Mouse (Mus musculus): ENCODE data around the gene Dap.

Dap gene

GRCm38 (mm10) chr15:31224135-31224761, at the start of gene Dap:
TSS of gene Dap (plus strand) at chr15:31224314.
- peak; percentile 98 for DNase-seq

- no peak for DNase-seq
Observed at GRCm38 (mm10) chr15:31176566-31176965, 47.5 kb upstream of the Dap start.

- DNase-seq: no peak
Observed at GRCm38 (mm10) chr15:31184651-31185443, 39.3 kb upstream of the Dap start.

GRCm38 (mm10) chr15:31185506-31185905, 38.6 kb upstream of the Dap start:
- no peak for DNase-seq

- DNase-seq: no peak
Observed at GRCm38 (mm10) chr15:31186371-31186901, 37.7 kb upstream of the Dap start.

GRCm38 (mm10) chr15:31192563-31192962, 31.6 kb upstream of the Dap start:
- no peak for DNase-seq

GRCm38 (mm10) chr15:31195776-31196175, 28.3 kb upstream of the Dap start:
- DNase-seq: no peak

- DNase-seq: no peak
Observed at GRCm38 (mm10) chr15:31207346-31208093, 16.6 kb upstream of the Dap start.

- no peak for DNase-seq
Observed at GRCm38 (mm10) chr15:31211910-31212309, 12.2 kb upstream of the Dap start.

- DNase-seq: no peak
Observed at GRCm38 (mm10) chr15:31213619-31214270, 10.4 kb upstream of the Dap start.

GRCm38 (mm10) chr15:31222216-31222615, 1.9 kb upstream of the Dap start:
- DNase-seq: no peak

- no peak for DNase-seq
Observed at GRCm38 (mm10) chr15:31223596-31224134, 449 bp upstream of the Dap start.

GRCm38 (mm10) chr15:31224806-31225642, 910 bp downstream of the Dap start:
- no peak for DNase-seq

- no peak for DNase-seq
Observed at GRCm38 (mm10) chr15:31225643-31226325, 1.7 kb downstream of the Dap start.

GRCm38 (mm10) chr15:31226464-31226863, 2.4 kb downstream of the Dap start:
- DNase-seq: no peak

- DNase-seq: no peak
Observed at GRCm38 (mm10) chr15:31227793-31228192, 3.7 kb downstream of the Dap start.

GRCm38 (mm10) chr15:31233006-31233405, 8.9 kb downstream of the Dap start:
- DNase-seq: no peak

- DNase-seq: no peak
Observed at GRCm38 (mm10) chr15:31235794-31236548, 11.9 kb downstream of the Dap start.

- DNase-seq: no peak
Observed at GRCm38 (mm10) chr15:31236549-31236907, 12.4 kb downstream of the Dap start.

- DNase-seq: no peak
Observed at GRCm38 (mm10) chr15:31237368-31237767, 13.3 kb downstream of the Dap start.

Measured in right cerebral cortex, adult 18-20 months (tissue).